Mouse (Mus musculus) mouse embryonic stem cell (cell line): Measurements from ENCODE around the gene Cfap57.
"Not testable (repeated sequence)": the region's sequence is repeated elsewhere in the genome, so short reads cannot be mapped to it uniquely, and the experiment has no call there.

Experiments used
- in situ Hi-C, 2 experiments: fragments of 300-500 bp; cut with MboI; formaldehyde crosslinking; loops; 1 replicate in 1 of 2; 3 replicates in 1 of 2; pipeline ENCODE4 v1.14.3; 2019 to 2020; ENCODE audit warnings: low sequenced_read_pairs in 2 of 2, low pct_unique_long_range_greater_than_20kb in 1 of 2, mixed read lengths in 1 of 2; ENCODE audit not compliant: unreplicated experiment in 1 of 2

Gene Cfap57

DNA sequence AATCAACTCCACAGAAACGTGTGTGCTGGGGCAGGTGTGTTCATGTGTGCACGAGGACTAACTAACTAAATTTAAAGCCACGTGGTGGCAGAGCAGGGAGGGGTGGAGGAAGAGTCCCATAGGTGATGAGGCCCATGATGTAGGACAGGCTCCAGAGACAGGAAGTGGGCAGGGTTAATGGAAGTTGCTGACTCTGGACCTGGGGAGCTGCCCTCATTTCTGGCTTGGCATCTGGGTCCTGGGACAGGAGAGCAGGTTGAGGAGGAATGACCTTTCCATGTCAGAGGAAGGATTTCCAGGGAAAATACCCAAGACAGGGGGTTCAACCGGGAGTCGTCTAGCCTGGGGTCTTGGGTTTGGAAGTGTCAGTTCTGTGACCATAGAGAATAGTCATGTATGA is 87.9 kb downstream of the Cfap57 start:
- in situ Hi-C loops: no loop called here

DNA sequence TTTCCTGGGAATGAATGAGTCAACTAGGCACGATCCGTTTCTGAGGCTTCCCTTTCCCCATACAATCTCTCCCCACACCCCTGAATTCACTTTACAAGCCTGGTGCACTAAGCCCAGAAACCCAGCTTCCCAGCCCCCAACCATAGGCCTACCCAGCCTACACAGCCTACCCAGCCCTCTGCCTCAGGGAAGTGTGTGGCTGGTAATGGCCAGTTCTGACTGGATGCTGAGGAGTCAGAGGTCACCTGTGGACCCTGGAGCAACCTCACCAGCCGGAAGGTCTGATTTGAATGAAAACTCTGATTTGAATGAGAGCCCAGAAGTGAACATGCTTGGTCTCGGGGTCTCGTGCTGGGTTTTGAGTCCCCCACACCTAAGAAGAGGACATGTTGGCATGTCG is 92.9 kb downstream of the Cfap57 start:
- in situ Hi-C loops: no loop called here

DNA sequence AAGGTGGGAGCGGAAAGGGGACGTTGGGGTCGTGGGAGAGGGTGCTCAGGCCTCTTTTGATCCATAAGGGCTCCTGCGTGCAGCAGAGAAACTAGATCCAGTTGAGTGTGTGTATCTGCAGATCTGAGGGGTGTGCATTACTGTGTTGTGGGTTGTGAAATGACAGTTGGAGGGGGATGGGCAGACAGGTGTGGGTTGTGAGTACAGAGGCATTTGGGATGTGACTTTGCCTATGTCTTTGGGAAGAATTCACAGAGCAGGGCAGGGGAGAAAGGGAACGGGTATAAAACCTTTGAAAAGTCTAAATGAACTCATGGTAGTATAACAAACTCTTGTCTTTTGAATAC is 93.3 kb downstream of the Cfap57 start:
- in situ Hi-C loops: no loop called here

DNA sequence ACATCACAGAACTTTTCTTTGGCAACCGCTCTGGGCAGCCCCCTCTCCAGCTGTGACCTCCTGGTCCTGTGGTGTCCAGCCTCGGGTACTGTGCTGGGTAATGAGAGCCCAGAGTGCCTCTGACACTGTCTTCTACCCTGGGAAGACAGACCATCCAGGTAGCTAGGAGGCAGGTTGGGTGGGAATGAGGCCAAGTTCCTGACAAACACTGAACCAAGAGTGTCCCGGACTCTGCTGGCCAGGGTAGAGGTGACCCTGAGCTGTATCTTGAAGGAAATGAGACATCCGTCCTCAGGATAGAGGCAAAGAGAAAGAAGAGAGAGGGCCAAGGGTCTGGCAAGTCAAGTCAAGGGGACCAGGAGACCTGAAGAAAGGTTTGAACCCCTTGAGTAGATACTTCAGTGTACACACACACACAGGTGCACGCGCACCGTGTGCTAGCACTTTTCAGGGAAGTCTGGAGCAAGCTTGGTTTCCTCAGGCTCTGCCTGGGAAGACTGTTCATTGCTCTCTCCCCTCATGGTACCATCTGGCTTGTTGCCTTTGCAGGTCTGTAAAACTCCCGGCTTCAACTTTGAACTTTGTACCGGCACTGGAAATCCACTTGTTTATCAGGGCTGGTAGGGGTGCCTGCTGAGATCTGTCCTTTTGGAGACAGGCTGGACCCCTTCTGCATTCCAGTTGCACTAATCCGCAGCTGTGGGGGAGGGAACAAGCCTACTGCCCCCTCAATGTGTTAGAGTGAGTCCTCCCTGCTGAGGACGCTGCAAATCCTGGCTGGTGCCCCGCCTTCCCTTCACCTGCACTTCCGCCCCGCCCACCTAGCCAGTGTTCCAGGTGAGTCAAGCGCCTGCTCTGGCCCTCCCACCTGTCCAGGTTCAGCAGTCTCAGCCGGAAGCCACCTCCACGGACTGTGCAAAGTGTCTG is 93.9 kb downstream of the Cfap57 start, which contains the start of gene 2610528J11Rik:
TSS of gene 2610528J11Rik (plus strand) at position 592 of the 927 bp plus-strand sequence.
- in situ Hi-C loops: no loop called here

DNA sequence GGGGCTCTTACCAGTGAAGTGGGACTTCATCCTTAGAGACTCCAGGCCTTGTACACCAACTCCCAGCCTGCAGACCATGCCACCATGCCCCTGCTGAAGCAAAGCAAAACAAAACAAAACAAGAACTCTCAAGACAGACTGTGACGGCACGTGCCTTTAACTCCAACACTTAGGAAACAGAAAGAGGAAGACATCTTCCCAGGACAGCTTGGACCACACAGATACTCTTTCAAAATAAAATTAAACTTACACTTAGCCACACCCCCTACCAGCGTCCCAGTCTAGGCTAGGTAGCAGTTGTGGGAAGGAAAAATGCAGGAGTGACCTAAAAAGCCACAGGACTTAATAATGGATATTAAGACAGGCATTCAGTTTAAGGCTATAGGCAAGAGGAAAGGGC is 94.8 kb downstream of the Cfap57 start:
- in situ Hi-C loops: no loop called here

DNA sequence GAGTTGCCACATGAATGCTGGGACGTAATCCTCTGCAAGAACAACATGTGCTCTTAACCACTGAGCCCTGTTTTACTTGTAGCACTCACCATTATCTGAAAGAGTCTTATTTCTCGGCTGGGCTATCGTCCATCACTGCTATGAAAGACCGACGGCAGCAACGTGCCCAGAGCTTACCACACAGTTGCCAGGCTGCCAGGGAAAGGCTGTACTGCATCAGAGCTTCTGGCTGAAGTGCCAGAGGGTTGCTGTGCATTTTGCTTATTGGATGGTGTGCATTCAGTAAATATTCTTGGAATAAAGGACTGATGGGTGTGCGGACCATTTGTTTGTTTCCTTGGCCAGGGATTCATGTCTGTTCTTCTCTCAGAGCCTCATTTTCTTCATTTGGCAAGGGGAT is 96.6 kb downstream of the Cfap57 start:
- in situ Hi-C loops: no loop called here

DNA sequence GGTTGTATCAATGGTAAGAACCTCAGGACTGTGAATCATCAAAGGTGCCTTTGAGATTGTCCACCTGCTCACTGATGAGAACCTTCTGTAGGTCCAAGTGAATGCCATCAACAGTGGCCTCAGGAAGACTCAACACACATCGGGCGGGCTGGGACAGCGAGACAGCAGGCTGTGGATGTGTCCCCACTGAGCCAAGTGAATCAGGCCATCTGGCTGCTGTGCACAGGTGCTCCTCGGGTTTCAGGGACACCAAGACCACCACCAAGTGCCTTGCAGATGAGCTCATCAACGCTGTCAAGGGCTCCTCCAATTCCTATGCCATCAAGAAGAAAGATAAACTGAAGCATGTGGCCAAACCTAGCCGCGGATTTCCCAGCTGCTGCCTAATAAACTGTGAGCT is 98.3 kb downstream of the Cfap57 start:
- in situ Hi-C loops: no loop called here

DNA sequence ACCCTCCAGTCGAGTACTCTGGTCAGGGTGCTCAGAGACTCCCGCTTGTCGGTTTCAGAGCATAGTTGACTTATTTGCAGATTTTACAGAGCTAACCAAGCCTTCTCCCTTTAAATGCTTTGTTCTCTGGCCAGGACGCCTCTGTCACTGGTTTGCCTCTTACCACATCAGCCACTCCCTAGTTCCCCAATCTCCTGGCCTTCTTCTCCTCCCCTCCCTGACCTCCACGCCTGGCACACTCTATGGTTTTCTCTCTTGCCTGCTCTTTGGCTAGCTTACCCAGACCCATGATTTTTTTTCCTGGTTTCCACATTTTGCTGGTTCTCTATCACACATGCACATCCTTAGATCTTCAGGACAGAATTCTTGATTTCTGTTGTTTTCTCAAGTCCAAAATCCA is 102.4 kb downstream of the Cfap57 start:
- in situ Hi-C loops: no loop called here

DNA sequence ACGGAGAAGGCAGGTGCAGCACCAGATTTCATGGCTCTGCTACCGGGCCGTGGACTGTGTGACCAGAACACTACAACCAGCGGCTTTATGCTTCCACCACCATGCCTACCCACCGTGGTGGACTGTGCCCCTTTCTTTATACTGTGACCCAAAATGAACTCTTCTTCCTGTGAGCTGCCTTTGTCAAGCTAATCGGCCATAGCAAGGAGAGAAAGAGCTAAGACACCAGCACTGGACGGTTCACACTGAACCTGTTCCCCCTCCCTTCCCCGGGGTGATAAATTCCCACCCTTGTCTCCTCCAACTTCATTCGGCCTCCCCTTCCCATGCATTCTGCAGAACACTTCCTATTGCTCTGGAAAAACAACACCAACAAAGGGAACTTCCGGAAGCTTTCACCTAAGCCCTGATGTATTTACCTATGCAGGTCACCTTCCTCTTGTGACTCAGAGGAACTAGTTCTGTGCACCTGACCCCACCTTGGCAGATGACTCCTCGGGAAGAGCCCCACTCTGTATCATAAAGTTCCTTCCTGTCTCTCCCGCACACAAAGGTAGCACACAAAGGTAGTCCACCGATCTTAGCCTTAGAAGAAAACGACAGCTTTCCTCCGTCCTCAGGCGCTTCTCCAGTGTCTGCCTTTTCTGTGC is 103.0 kb downstream of the Cfap57 start:
- in situ Hi-C loops: no loop called here

DNA sequence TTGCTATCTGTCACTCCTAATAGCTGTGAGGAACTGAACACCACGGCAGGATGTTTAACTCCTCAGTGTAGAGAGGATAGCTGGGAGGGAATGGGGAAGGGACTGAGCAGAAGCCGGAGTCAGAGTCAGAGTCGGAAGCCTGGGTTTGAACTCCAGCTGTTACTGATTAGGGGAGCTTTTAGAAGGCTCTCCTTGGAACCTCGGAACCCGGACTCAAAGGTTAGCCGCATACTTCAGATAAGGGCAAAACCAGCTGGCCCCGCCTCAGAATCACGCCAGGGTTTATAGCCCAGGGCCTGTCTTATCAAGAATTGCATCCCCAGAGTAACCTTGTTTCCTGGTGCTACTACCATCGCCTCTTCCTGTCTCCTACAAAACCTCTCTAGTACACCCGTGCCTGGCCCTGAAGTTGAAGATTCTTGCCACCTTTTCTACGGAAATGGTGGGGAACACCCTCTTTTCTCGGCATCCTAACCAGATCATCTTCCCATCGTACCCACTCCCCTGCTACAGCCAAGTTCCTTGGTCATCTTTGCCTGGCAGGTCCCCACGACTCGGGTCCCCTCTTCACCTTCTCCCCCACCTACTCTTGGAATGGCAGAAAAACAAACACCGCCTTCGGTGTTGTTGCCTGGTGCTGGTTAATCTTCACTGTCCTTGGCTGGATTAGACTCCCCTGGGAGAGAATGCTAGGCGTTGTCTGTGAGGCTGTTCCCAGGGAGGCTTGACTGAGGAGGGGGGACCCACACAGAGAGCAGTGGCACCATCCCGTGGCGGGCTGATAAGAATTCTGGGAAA is 103.7 kb downstream of the Cfap57 start:
- in situ Hi-C loops: no loop called here

DNA sequence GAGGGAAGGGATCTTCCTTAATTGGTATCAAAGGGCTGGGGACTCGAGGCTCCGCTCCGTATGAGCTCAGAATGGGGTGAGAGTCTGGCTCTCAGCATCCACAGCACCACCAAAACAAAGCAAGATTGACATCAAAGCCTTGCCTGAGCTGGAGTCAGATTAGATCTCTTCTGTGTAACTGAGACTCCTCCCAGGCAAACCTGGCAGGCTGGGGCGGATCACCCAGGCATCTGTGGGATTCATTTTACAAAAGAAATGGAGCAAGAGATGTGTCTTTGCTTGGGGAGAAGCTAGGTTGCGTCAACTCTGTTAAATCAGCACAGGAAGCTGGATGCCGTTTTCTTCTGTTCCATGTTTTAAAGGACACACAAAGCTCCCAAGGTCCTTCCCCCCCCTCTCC is 111.5 kb downstream of the Cfap57 start:
- in situ Hi-C loops: no loop called here

DNA sequence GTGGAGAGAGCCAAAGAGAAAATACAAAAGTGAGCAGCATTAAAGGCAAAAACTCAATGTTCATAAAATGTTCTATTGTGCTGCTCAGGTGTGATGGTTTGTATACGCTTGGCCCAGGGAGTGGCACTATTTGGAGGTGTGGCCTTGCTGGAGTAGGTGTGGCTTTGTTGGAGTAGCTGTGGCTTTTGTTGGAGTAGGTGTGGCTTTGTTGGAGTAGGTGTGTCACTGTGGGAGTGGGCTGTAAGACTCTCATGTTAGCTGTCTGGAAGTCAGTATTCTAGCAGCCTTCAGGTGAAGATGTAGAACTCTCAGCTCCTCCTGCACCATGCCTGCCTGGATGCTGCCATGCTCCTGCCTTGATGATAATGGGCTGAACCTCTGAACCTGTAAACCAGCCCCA is 113.4 kb downstream of the Cfap57 start:
- in situ Hi-C loops: not testable (repeated sequence)

DNA sequence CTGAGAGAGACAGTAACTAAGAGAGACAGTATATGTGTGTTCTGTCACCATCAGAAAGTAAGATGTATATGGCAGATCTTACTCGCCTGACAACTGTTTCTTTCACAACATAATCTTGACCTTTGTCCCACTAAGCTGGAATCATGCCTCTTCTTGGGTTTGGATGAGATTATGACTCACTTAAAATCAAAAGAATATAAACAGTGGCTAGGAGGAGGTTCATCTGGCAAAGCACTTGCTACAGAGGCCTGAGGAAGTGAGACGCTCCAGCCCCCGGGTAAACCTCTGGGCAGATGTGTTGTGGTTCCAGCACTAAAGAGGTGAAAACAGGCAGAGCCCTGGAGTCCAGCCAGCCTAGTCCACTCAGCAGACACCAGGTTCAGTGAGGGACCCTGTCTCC is 115.0 kb downstream of the Cfap57 start:
- in situ Hi-C loops: no loop called here
